Mouse (Mus musculus): Measurements from ENCODE around the gene Dclk2. TPM values are rescaled to one million over a fixed set of nuclear protein-coding genes. Genes with fewer than 3 reads are reported as not detected.

Dclk2 gene
- polyA plus RNA-seq (2012; rRNA removed): 163 and 190 TPM in 2 replicates

GRCm38 (mm10) chr3:86920343-86921083, at the start of gene Dclk2:
TSS of gene Dclk2 (minus strand) at chr3:86920852.

Other genes with a start within 250 kb of the Dclk2 start
- 60.3 and 70.9 TPM in 2 replicates for gene Cd1d1, start 78.6 kb upstream of the Dclk2 start, polyA plus RNA-seq (2012; rRNA removed)

Data from central nervous system, embryonic 14 days (tissue).